Comparison of ENCODE assay signal across 9 mouse cellular contexts in genomic region chr1:74070001-74070551, GRCm38 (mm10). TPM values are rescaled to one million over a fixed set of nuclear protein-coding genes. Genes with fewer than 3 reads are reported as not detected.
DNase-seq lines count a peak whose midpoint lies in the region; ATAC-seq and TF ChIP-seq lines count a peak whose summit lies in the region.
"Had no signal": no experiment of that assay in that cellular context is flagged by ENCODE, and none has a peak within 500 bp of the region (broad histone marks: within the 10 kb centered on the region; RNA-seq: fewer than 3 reads in every experiment).

No protein-coding gene starts in this region.

- H3K36me3 ChIP-seq in heart, embryonic 12.5 days, result 0 out of 2 replicates have a peak, but pooled peaks cover 6% of the 10 kb centered on the region
- H3K36me3 ChIP-seq in testis, adult 2 months (ENCODE audit: control insufficient read depth, insufficient read depth, low read length), result no peaks in the 10 kb centered on the region
- H3K36me3 ChIP-seq in kidney, embryonic 16.5 days (ENCODE audit: insufficient read depth, low read length), result no peaks in the 10 kb centered on the region
- H3K36me3 ChIP-seq: hindbrain, embryonic 12.5 days had no signal

- H3K9ac ChIP-seq in heart, embryonic 12.5 days, result no peak overlapping the region
- no peak overlapping the region for H3K9ac ChIP-seq in kidney, embryonic 16.5 days (replicated peaks; ENCODE audit: low read length)
- H3K9ac ChIP-seq: hindbrain, embryonic 12.5 days had no signal

- H3K9me3 ChIP-seq in heart, embryonic 12.5 days (replicated peaks), result no peaks in the 10 kb centered on the region
- H3K9me3 ChIP-seq in kidney, embryonic 16.5 days (ENCODE audit: low read length), result no peaks in the 10 kb centered on the region
- H3K9me3 ChIP-seq: hindbrain, embryonic 12.5 days had no signal

- H3K27ac ChIP-seq in heart, embryonic 12.5 days (ENCODE audit: poor library complexity, severe bottlenecking), result no peak overlapping the region
- H3K27ac ChIP-seq in testis, adult 2 months (ENCODE audit: control insufficient read depth, insufficient read depth, low read depth, low read length), result peak overlapping the region; percentile 20
- no peak overlapping the region for H3K27ac ChIP-seq in kidney, embryonic 16.5 days (ENCODE audit: low read length)

- 69% methylated on average over 7 of the region's 7 CpGs for WGBS in heart, embryonic 12.5 days
- 74% methylated on average over 7 of the region's 7 CpGs for WGBS in kidney, embryonic 16.5 days

- H3K4me2 ChIP-seq in heart, embryonic 12.5 days, result no peak overlapping the region
- no peak overlapping the region for H3K4me2 ChIP-seq in kidney, embryonic 16.5 days (replicated peaks; ENCODE audit: low read depth, low read length)
- H3K4me2 ChIP-seq: hindbrain, embryonic 12.5 days had no signal

- ATAC-seq in heart, embryonic 12.5 days (ENCODE audit: insufficient number of reproducible peaks, low FRiP score), result no peak
- ATAC-seq in kidney, embryonic 16.5 days (ENCODE audit: low FRiP score, low TSS enrichment), result 0 out of 2 replicates have a peak, but pooled peaks have one; percentile 9
- ATAC-seq in megakaryocyte, adult 5-6 weeks (ENCODE audit: poor library complexity, severe bottlenecking), result no peak

- TF ChIP-seq CTCF in testis, adult 2 months (IDR thresholded peaks at IDR 0.05; ENCODE audit: control insufficient read depth, insufficient read depth, insufficient replicate concordance, low read depth, low read length), result no peak

- H3K4me1 ChIP-seq in heart, embryonic 12.5 days (replicated peaks), result peaks cover 49% of the 10 kb centered on the region
- H3K4me1 ChIP-seq in testis, adult 2 months (ENCODE audit: control insufficient read depth, insufficient read depth, low read length), result peaks cover 5% of the 10 kb centered on the region
- H3K4me1 ChIP-seq in kidney, embryonic 16.5 days (ENCODE audit: insufficient read depth, low read length), result peaks cover 29% of the 10 kb centered on the region

- no peak overlapping the region for H3K4me3 ChIP-seq in heart, embryonic 12.5 days
- no peak overlapping the region for H3K4me3 ChIP-seq in testis, adult 2 months (ENCODE audit: control insufficient read depth, low read depth, low read length)
- H3K4me3 ChIP-seq in kidney, embryonic 16.5 days (ENCODE audit: low read length), result no peak overlapping the region
- H3K4me3 ChIP-seq: hindbrain, embryonic 12.5 days had no signal

- peak; percentile 50 to 56 for DNase-seq in heart, adult 18-20 months
- DNase-seq in testis, postnatal 10 days (ENCODE audit: low spot score), result no peak
- DNase-seq in layer of hippocampus, postnatal 25 days (ENCODE audit: extremely low spot score in 1 of 2, low spot score in 1 of 2), result no peak
- DNase-seq in thymus, postnatal 14 days, result no peak

- TF ChIP-seq POLR2A in testis, adult 2 months (IDR thresholded peaks at IDR 0.05; ENCODE audit: control insufficient read depth, low read depth, low read length), result no peak

- H3K27me3 ChIP-seq in heart, embryonic 12.5 days (replicated peaks), result no peaks in the 10 kb centered on the region
- no peaks in the 10 kb centered on the region for H3K27me3 ChIP-seq in testis, adult 2 months (ENCODE audit: control insufficient read depth, insufficient read depth, low read length)
- H3K27me3 ChIP-seq in kidney, embryonic 16.5 days (ENCODE audit: insufficient read depth, low read length), result no peaks in the 10 kb centered on the region

RNA-seq across cellular contexts. Expression of gene Tns1, which starts 54.2 kb away (rescaled TPM):
- 100 to 1,000 TPM; 636 to 666 TPM for total RNA-seq in heart, adult 18-20 months (2021)
- 111 and 115 TPM in 2 replicates for polyA plus RNA-seq in heart, embryonic 12.5 days (2016; fragmentation: Nextera tagmentation; extraction: Ambion mirVana)
- 422 and 427 TPM in 2 replicates for polyA plus RNA-seq in testis, adult 2 months (2012; rRNA removed)
- 77.3 and 78.3 TPM in 2 replicates for polyA plus RNA-seq in kidney, embryonic 16.5 days (2015; fragmentation: Nextera tagmentation; extraction: Ambion mirVana)
- 10 to 100 TPM; 29.6 to 41.9 TPM for total RNA-seq in layer of hippocampus, postnatal 25 days (2021)
- total RNA-seq in megakaryocyte, adult 5-6 weeks (2015), result 4.9 and 5.5 TPM in 2 replicates
- total RNA-seq in megakaryocyte, adult 5-6 weeks (2017), result 2.9 and 3.2 TPM in 2 replicates

RNA-seq across cellular contexts. Expression of gene Rufy4, which starts 55.3 kb away (rescaled TPM):
- total RNA-seq in heart, adult 18-20 months (2021), result under 1 TPM; 0.84 to 0.95 TPM
- polyA plus RNA-seq in heart, embryonic 12.5 days (2016; fragmentation: Nextera tagmentation; extraction: Ambion mirVana), result 0.28 and 0.36 TPM in 2 replicates
- polyA plus RNA-seq in testis, adult 2 months (2012; rRNA removed), result 0.40 and 0.42 TPM in 2 replicates
- 0.22 and 0.32 TPM in 2 replicates for polyA plus RNA-seq in kidney, embryonic 16.5 days (2015; fragmentation: Nextera tagmentation; extraction: Ambion mirVana)
- total RNA-seq in layer of hippocampus, postnatal 25 days (2021), result not detected
- 0.25 and 0.38 TPM in 2 replicates for total RNA-seq in megakaryocyte, adult 5-6 weeks (2015)
- 1.1 and 2.5 TPM in 2 replicates for total RNA-seq in megakaryocyte, adult 5-6 weeks (2017)

Comparison
In these comparisons a context has a peak if more than half of its experiments do, and no peak if none do; other contexts are left out.
1. DNase-seq: peak in heart, adult 18-20 months (2 of 2); none in testis, postnatal 10 days (single experiment), layer of hippocampus, postnatal 25 days (0 of 2) and thymus, postnatal 14 days (single experiment).
2. RNA of gene Tns1, which starts 54.2 kb away (total RNA-seq): 636 to 666 TPM in heart, adult 18-20 months; 29.6 to 41.9 TPM in layer of hippocampus, postnatal 25 days and 2.9 to 5.5 TPM in megakaryocyte, adult 5-6 weeks; every median in the first group is over 10 times any median in the second.